Mouse (Mus musculus) intestine, embryonic 14.5 days (tissue): ENCODE data around the gene Cacna1c. TPM values are rescaled to one million over a fixed set of nuclear protein-coding genes. Genes with fewer than 3 reads are reported as not detected.

ENCODE experiments used
- ATAC-seq: fragments of 200-750 bp; cut with Nextera tagmentation; replicated peaks from 2 replicates; pipeline ENCODE4 v1.8.0; 2017; ENCODE audit warnings: low read depth, moderate number of reproducible peaks, moderate TSS enrichment, moderate library complexity; ENCODE audit not compliant: low FRiP score, low TSS enrichment
- DNase-seq: peaks from one replicate; pipeline ENCODE4 v3.0.0-alpha.2; 2018; ENCODE audit warnings: low spot score
- H3K27ac ChIP-seq: fragments of 300-500 bp; sonication (generic); 2 replicates; pipeline ENCODE4 v1.5.1; 2014; ENCODE audit warnings: low read depth, mild to moderate bottlenecking, control low read depth
- H3K27me3 ChIP-seq: fragments of 300-500 bp; sonication (generic); replicated peaks from 2 replicates; pipeline ENCODE4 v1.6.1; 2014; ENCODE audit warnings: low read length, control low read depth; ENCODE audit not compliant: control insufficient read depth, insufficient read depth
- H3K36me3 ChIP-seq: fragments of 300-500 bp; sonication (generic); 2 replicates; pipeline ENCODE4 v1.6.1; 2014; ENCODE audit warnings: low read length, control low read depth; ENCODE audit not compliant: control insufficient read depth, insufficient read depth
- H3K4me1 ChIP-seq: fragments of 300-500 bp; sonication (generic); replicated peaks from 2 replicates; pipeline ENCODE4 v1.6.1; 2014; ENCODE audit warnings: low read length, control low read depth, mixed read lengths; ENCODE audit not compliant: control insufficient read depth, insufficient read depth
- H3K4me2 ChIP-seq: fragments of 300-500 bp; sonication (generic); 2 replicates; pipeline ENCODE4 v1.6.1; 2014; ENCODE audit warnings: low read length
- H3K4me3 ChIP-seq: fragments of 300-500 bp; sonication (generic); 2 replicates; pipeline ENCODE4 v1.5.1; 2014; ENCODE audit warnings: low read depth, low read length, control low read depth, mixed read lengths
- H3K9ac ChIP-seq: fragments of 300-500 bp; sonication (generic); 2 replicates; pipeline ENCODE4 v1.6.1; 2014; ENCODE audit warnings: mild to moderate bottlenecking, low read length
- H3K9me3 ChIP-seq: fragments of 300-500 bp; sonication (generic); 2 replicates; pipeline ENCODE4 v1.6.1; 2016; ENCODE audit warnings: low read length, control low read depth; ENCODE audit not compliant: control insufficient read depth
- WGBS: fragments of 180-500 bp; shearing (Covaris S2); extraction: QIAGEN DNeasy Blood & Tissue Kit; methylation state at CpG from one replicate; pipeline ENCODE4 v1.1.7; 2014; 5-methylcytosine and 5-hydroxymethylcytosine counted together
- polyA plus RNA-seq: library from polyadenylated mRNA; unstranded; fragments of >200 nt; fragmentation: Nextera tagmentation; extraction: Ambion mirVana; gene quantifications from 2 replicates; pipeline ENCODE4 v1.2.1, GENCODE M21; 2014

Gene Cacna1c
- polyA plus RNA-seq, 1 experiment from 2014 or later: 6.5 TPM

- Histone ChIP-seq H3K4me1 (peaks cover 9% of the 10 kb centered on the region; the same call in 1 of the 2 replicates), H3K4me2 (no peak overlapping the region), H3K9me3 (no peaks in the 10 kb centered on the region), H3K27ac (no peak overlapping the region), H3K9ac (no peak overlapping the region), H3K27me3 (no peaks in the 10 kb centered on the region), H3K4me3 (no peak overlapping the region), H3K36me3 (peaks cover 16% of the 10 kb centered on the region)
- DNase-seq: no peak
- whole genome bisulfite sequencing: 42% methylated on average over 8 of the region's 8 CpGs
- ATAC-seq: no peak
Observed at GRCm38 (mm10) chr6:119199274-119199879, 3.2 kb upstream of the Cacna1c start.

GRCm38 (mm10) chr6:119198534-119199273 is 2.5 kb upstream of the Cacna1c start:
- DNase-seq (no peak), ATAC-seq (no peak)
- Histone ChIP-seq H3K4me1 (peaks cover 9% of the 10 kb centered on the region; the same call in 1 of the 2 replicates), H3K27me3 (no peaks in the 10 kb centered on the region), H3K36me3 (peaks cover 16% of the 10 kb centered on the region), H3K4me2 (no peak overlapping the region), H3K27ac (no peak overlapping the region), H3K9me3 (no peaks in the 10 kb centered on the region), H3K4me3 (no peak overlapping the region), H3K9ac (no peak overlapping the region)
- 55% methylated on average over 15 of the region's 15 CpGs for WGBS

- no peak overlapping the region for H3K4me2 ChIP-seq
- no peak overlapping the region for H3K4me3 ChIP-seq
- H3K27me3 ChIP-seq: no peaks in the 10 kb centered on the region
- H3K9me3 ChIP-seq: no peaks in the 10 kb centered on the region
- H3K4me1 ChIP-seq: peaks cover 6% of the 10 kb centered on the region; the same call in 1 of the 2 replicates
- 45% methylated on average over 7 of the region's 7 CpGs for WGBS
- H3K9ac ChIP-seq: no peak overlapping the region
- DNase-seq (no peak), ATAC-seq (no peak)
- H3K36me3 ChIP-seq: peaks cover 23% of the 10 kb centered on the region
- peak overlapping the region; percentile 76; the same call in 1 of the 2 replicates for H3K27ac ChIP-seq
Observed at GRCm38 (mm10) chr6:119194601-119195000, 1.6 kb downstream of the Cacna1c start.

- 59% methylated on average over 9 of the region's 9 CpGs for WGBS
- H3K36me3 ChIP-seq: peaks cover 24% of the 10 kb centered on the region
- H3K9me3 ChIP-seq: no peaks in the 10 kb centered on the region
- H3K4me1 ChIP-seq: peaks cover 3% of the 10 kb centered on the region; the same call in 1 of the 2 replicates
- peak overlapping the region; percentile 76 for H3K27ac ChIP-seq
- DNase-seq: no peak
- H3K4me3 ChIP-seq: no peak overlapping the region
- H3K9ac ChIP-seq: no peak overlapping the region
- no peak overlapping the region for H3K4me2 ChIP-seq
- no peaks in the 10 kb centered on the region for H3K27me3 ChIP-seq
- ATAC-seq: no peak
Observed at GRCm38 (mm10) chr6:119194161-119194560, 2.1 kb downstream of the Cacna1c start.

GRCm38 (mm10) chr6:119193571-119194154 is 2.6 kb downstream of the Cacna1c start:
- 39% methylated on average over 15 of the region's 15 CpGs for WGBS
- no peak overlapping the region for H3K9ac ChIP-seq
- H3K4me2 ChIP-seq: no peak overlapping the region
- peaks cover 2% of the 10 kb centered on the region; the same call in 1 of the 2 replicates for H3K4me1 ChIP-seq
- no peak for DNase-seq
- 0 out of 2 replicates have a peak, but pooled peaks have one; percentile 27 for ATAC-seq
- H3K9me3 ChIP-seq: no peaks in the 10 kb centered on the region
- no peaks in the 10 kb centered on the region for H3K27me3 ChIP-seq
- H3K4me3 ChIP-seq: no peak overlapping the region
- peak overlapping the region; percentile 76 for H3K27ac ChIP-seq
- peaks cover 24% of the 10 kb centered on the region for H3K36me3 ChIP-seq

- H3K4me3 ChIP-seq: no peak overlapping the region
- H3K4me2 ChIP-seq: no peak overlapping the region
- H3K9ac ChIP-seq: no peak overlapping the region
- WGBS: 86% methylated on average over 4 of the region's 4 CpGs
- H3K36me3 ChIP-seq: peaks cover 24% of the 10 kb centered on the region
- H3K27ac ChIP-seq: no peak overlapping the region
- no peaks in the 10 kb centered on the region for H3K9me3 ChIP-seq
- DNase-seq (no peak), ATAC-seq (no peak)
- H3K4me1 ChIP-seq: peaks cover 2% of the 10 kb centered on the region; the same call in 1 of the 2 replicates
- no peaks in the 10 kb centered on the region for H3K27me3 ChIP-seq
Observed at GRCm38 (mm10) chr6:119191478-119191877, 4.7 kb downstream of the Cacna1c start.

- Histone ChIP-seq H3K36me3 (peaks cover 30% of the 10 kb centered on the region), H3K4me1 (0 out of 2 replicates have a peak, but pooled peaks cover under 1% of the 10 kb centered on the region), H3K27me3 (no peaks in the 10 kb centered on the region), H3K9ac (no peak overlapping the region), H3K27ac (no peak overlapping the region), H3K4me2 (no peak overlapping the region), H3K4me3 (no peak overlapping the region), H3K9me3 (no peaks in the 10 kb centered on the region)
- WGBS: 72% methylated on average over 6 of the region's 6 CpGs
- ATAC-seq: no peak
- no peak for DNase-seq
Observed at GRCm38 (mm10) chr6:119187631-119188030, 8.6 kb downstream of the Cacna1c start.

GRCm38 (mm10) chr6:119186658-119187057 is 9.6 kb downstream of the Cacna1c start:
- H3K9ac ChIP-seq: no peak overlapping the region
- DNase-seq (no peak), ATAC-seq (no peak)
- peaks cover 20% of the 10 kb centered on the region for H3K36me3 ChIP-seq
- no peaks in the 10 kb centered on the region for H3K4me1 ChIP-seq
- no peak overlapping the region for H3K4me3 ChIP-seq
- H3K4me2 ChIP-seq: no peak overlapping the region
- no peak overlapping the region for H3K27ac ChIP-seq
- WGBS: 65% methylated on average over 8 of the region's 8 CpGs
- no peaks in the 10 kb centered on the region for H3K9me3 ChIP-seq
- H3K27me3 ChIP-seq: no peaks in the 10 kb centered on the region
